Mouse (Mus musculus) leukemia stem cell, adult 10-12 weeks (primary cell): ENCODE measurements around the gene Cnih2. TPM values are rescaled to one million over a fixed set of nuclear protein-coding genes. Genes with fewer than 3 reads are reported as not detected.

Experiments
- polyA plus RNA-seq: library from polyadenylated mRNA; stranded (reverse); fragments of >175 nt; gene quantifications from 2 replicates; pipeline ENCODE4 v1.2.3, GENCODE M21; 2012; ENCODE audit warnings: low replicate concordance

The Cnih2 gene
- polyA plus RNA-seq = 2.3 and 6.4 TPM in 2 replicates

GRCm38 (mm10) chr19:5098363-5099143 is at the start of gene Cnih2:
TSS of gene Cnih2 (minus strand) at chr19:5098521.

GRCm38 (mm10) chr19:5118384-5118698 is 20.0 kb upstream of the Cnih2 start, which contains the start of gene Klc2:
TSS of gene Klc2 (minus strand) at chr19:5118560.

GRCm38 (mm10) chr19:5106731-5107191 is 8.4 kb upstream of the Cnih2 start, which contains the start of gene Rab1b:
TSS of gene Rab1b (minus strand) at chr19:5107072.

GRCm38 (mm10) chr19:5087884-5088728 is 10.2 kb downstream of the Cnih2 start, which contains the start of gene Yif1a:
TSS of gene Yif1a (plus strand) at chr19:5088538.

GRCm38 (mm10) chr19:5085145-5085863 is 13.0 kb downstream of the Cnih2 start, which contains the start of gene Tmem151a:
TSS of gene Tmem151a (minus strand) at chr19:5085531.

GRCm38 (mm10) chr19:5067867-5068569 is 30.3 kb downstream of the Cnih2 start, which contains the start of gene Cd248:
TSS of gene Cd248 (plus strand) at chr19:5068078.

GRCm38 (mm10) chr19:5050047-5050905 is 48.0 kb downstream of the Cnih2 start, which contains the start of gene Rin1:
TSS of gene Rin1 (plus strand) at chr19:5050481.

Other genes starting within 250 kb of the Cnih2 start
- gene Ctsf, start 243.4 kb downstream of the Cnih2 start, polyA plus RNA-seq = 17.8 and 31.5 TPM in 2 replicates
- gene Actn3, start 220.6 kb downstream of the Cnih2 start, polyA plus RNA-seq = 0.37 and 0.66 TPM in 2 replicates
- gene Zdhhc24, start 219.9 kb downstream of the Cnih2 start, polyA plus RNA-seq = 5.1 and 6.1 TPM in 2 replicates
- 4.4 and 8.3 TPM in 2 replicates for gene Bbs1, start 191.9 kb downstream of the Cnih2 start, polyA plus RNA-seq
- gene Dpp3, start 170.2 kb downstream of the Cnih2 start, polyA plus RNA-seq = 49.7 and 54.1 TPM in 2 replicates
- 0.11 and 0.36 TPM in 2 replicates for gene Peli3, start 155.4 kb downstream of the Cnih2 start, polyA plus RNA-seq
- 41.9 and 74.6 TPM in 2 replicates for gene Mrpl11, start 136.4 kb downstream of the Cnih2 start, polyA plus RNA-seq
- 0.14 and 0.37 TPM in 2 replicates for gene Npas4, start 108.2 kb downstream of the Cnih2 start, polyA plus RNA-seq
- gene Slc29a2, start 74.7 kb downstream of the Cnih2 start, polyA plus RNA-seq = 3.2 and 6.6 TPM in 2 replicates
- gene B4gat1, start 59.7 kb downstream of the Cnih2 start, polyA plus RNA-seq = 6.5 TPM in 2 replicates
- not detected in 2 replicates for gene AC124502.3, start 59.6 kb downstream of the Cnih2 start, polyA plus RNA-seq
- 29.9 and 97.0 TPM in 2 replicates for gene Brms1, start 57.2 kb downstream of the Cnih2 start, polyA plus RNA-seq
- 0.43 and 0.90 TPM in 2 replicates for gene Rin1, start 48.0 kb downstream of the Cnih2 start, polyA plus RNA-seq
- gene Cd248, start 30.4 kb downstream of the Cnih2 start, polyA plus RNA-seq = 4.3 and 7.0 TPM in 2 replicates
- 0.09 and 1.3 TPM in 2 replicates for gene Tmem151a, start 13.0 kb downstream of the Cnih2 start, polyA plus RNA-seq
- gene Yif1a, start 10.0 kb downstream of the Cnih2 start, polyA plus RNA-seq = 12.3 and 39.3 TPM in 2 replicates
- gene Rab1b, start 8.6 kb upstream of the Cnih2 start, polyA plus RNA-seq = 269 and 344 TPM in 2 replicates
- 18.0 and 32.6 TPM in 2 replicates for gene Klc2, start 20.0 kb upstream of the Cnih2 start, polyA plus RNA-seq
- gene Pacs1, start 174.6 kb upstream of the Cnih2 start, polyA plus RNA-seq = 116 and 125 TPM in 2 replicates
- 314 and 709 TPM in 2 replicates for gene Sf3b2, start 196.9 kb upstream of the Cnih2 start, polyA plus RNA-seq
- gene Gal3st3, start 199.8 kb upstream of the Cnih2 start, polyA plus RNA-seq = 0.16 and 0.23 TPM in 2 replicates
- not detected in 2 replicates for gene Catsper1, start 237.2 kb upstream of the Cnih2 start, polyA plus RNA-seq